13 mouse cellular contexts compared by ENCODE assay signal in genomic region chr4:141572668-141573358, GRCm38 (mm10). TPM values are rescaled to one million over a fixed set of nuclear protein-coding genes. Genes with fewer than 3 reads are reported as not detected.
A peak's percentile ranks its signal among the peaks of the same experiment; 100 is the strongest.
DNase-seq lines count a peak whose midpoint lies in the region; ATAC-seq lines count a peak whose summit lies in the region.
"Had no signal": no experiment of that assay in that cellular context is flagged by ENCODE, and none has a peak within 500 bp of the region (broad histone marks: within the 10 kb centered on the region; RNA-seq: fewer than 3 reads in every experiment).

No protein-coding gene starts in this region.

- no peak overlapping the region for H3K4me3 ChIP-seq in liver, embryonic 15.5 days (replicated peaks)
- no peak overlapping the region for H3K4me3 ChIP-seq in lung, embryonic 15.5 days

- ATAC-seq in liver, embryonic 15.5 days (ENCODE audit: insufficient read depth) = no peak
- no peak for ATAC-seq in lung, embryonic 15.5 days (ENCODE audit: borderline replicate concordance, extremely low read depth, low FRiP score, low TSS enrichment)
- no peak for ATAC-seq in megakaryocyte-erythroid progenitor cell, adult 5-6 weeks (replicated peaks; ENCODE audit: low FRiP score, low TSS enrichment, poor library complexity, severe bottlenecking)
- ATAC-seq: midbrain, embryonic 16.5 days had no signal

- H3K4me2 ChIP-seq in liver, embryonic 15.5 days = peak overlapping the region; percentile 25; the same call in 1 of the 2 replicates
- H3K4me2 ChIP-seq in lung, embryonic 15.5 days = no peak overlapping the region

- DNase-seq in adrenal gland, adult (ENCODE audit: inconsistent age in 2 of 2, low spot score in 1 of 2) = peak; percentile 42 to 75
- DNase-seq in adrenal gland, postnatal 14 days = no peak
- DNase-seq in liver = no peak
- no peak for DNase-seq in thymus, postnatal 4 days
- no peak for DNase-seq in right cerebral cortex, postnatal 14 days
- DNase-seq: cerebellum, adult 18-20 months; layer of hippocampus, postnatal 36 days; thymus, postnatal 25 days had no signal

- no peaks in the 10 kb centered on the region for H3K36me3 ChIP-seq in liver, embryonic 15.5 days (replicated peaks)
- peaks cover 15% of the 10 kb centered on the region for H3K36me3 ChIP-seq in lung, embryonic 15.5 days

- peak overlapping the region; percentile 64 for H3K27ac ChIP-seq in liver, embryonic 15.5 days (replicated peaks)
- peak overlapping the region; percentile 71 for H3K27ac ChIP-seq in lung, embryonic 15.5 days

- 41% methylated on average over 7 of the region's 7 CpGs for WGBS in liver, embryonic 15.5 days (ENCODE audit: insufficient replicate concordance)
- 71% methylated on average over 7 of the region's 7 CpGs for WGBS in lung, embryonic 15.5 days

- no peak overlapping the region for H3K9ac ChIP-seq in liver, embryonic 15.5 days
- H3K9ac ChIP-seq in lung, embryonic 15.5 days = no peak overlapping the region

- no peaks in the 10 kb centered on the region for H3K9me3 ChIP-seq in liver, embryonic 15.5 days (replicated peaks)
- H3K9me3 ChIP-seq in lung, embryonic 15.5 days = no peaks in the 10 kb centered on the region

- peaks cover 5% of the 10 kb centered on the region; the same call in 1 of the 2 replicates for H3K27me3 ChIP-seq in liver, embryonic 15.5 days
- H3K27me3 ChIP-seq in lung, embryonic 15.5 days = no peaks in the 10 kb centered on the region

- H3K4me1 ChIP-seq in liver, embryonic 15.5 days (replicated peaks) = peaks cover 17% of the 10 kb centered on the region
- H3K4me1 ChIP-seq in lung, embryonic 15.5 days = peaks cover 25% of the 10 kb centered on the region

RNA-seq across cellular contexts. Expression of gene Fblim1, which starts 33.1 kb away (rescaled TPM):
- 11.0 and 13.2 TPM in 2 replicates for total RNA-seq in adrenal gland, postnatal 14 days (2021)
- 1.7 and 1.9 TPM in 2 replicates for polyA plus RNA-seq in liver, embryonic 15.5 days (2015; fragmentation: Nextera tagmentation; extraction: Ambion mirVana)
- polyA plus RNA-seq in lung, embryonic 15.5 days (2015; fragmentation: Nextera tagmentation; extraction: Ambion mirVana) = 73.5 TPM in 2 replicates
- total RNA-seq in megakaryocyte-erythroid progenitor cell, adult 5-6 weeks (2014; fragmentation: Nextera tagmentation) = not detected in 2 replicates
- not detected in 2 replicates for total RNA-seq in megakaryocyte-erythroid progenitor cell, adult 5-6 weeks (2017)

RNA-seq across cellular contexts. Expression of gene Spen, which starts 34.4 kb away (rescaled TPM):
- total RNA-seq in adrenal gland, postnatal 14 days (2021) = 50.2 and 60.0 TPM in 2 replicates
- polyA plus RNA-seq in liver, embryonic 15.5 days (2015; fragmentation: Nextera tagmentation; extraction: Ambion mirVana) = 4.7 and 5.6 TPM in 2 replicates
- 9.1 and 10.3 TPM in 2 replicates for polyA plus RNA-seq in lung, embryonic 15.5 days (2015; fragmentation: Nextera tagmentation; extraction: Ambion mirVana)
- 64.2 and 81.5 TPM in 2 replicates for total RNA-seq in megakaryocyte-erythroid progenitor cell, adult 5-6 weeks (2014; fragmentation: Nextera tagmentation)
- 21.1 and 40.5 TPM in 2 replicates for total RNA-seq in megakaryocyte-erythroid progenitor cell, adult 5-6 weeks (2017)

RNA-seq across cellular contexts. Expression of gene Tmem82, which starts 45.6 kb away (rescaled TPM):
- total RNA-seq in adrenal gland, postnatal 14 days (2021) = 9.7 and 9.9 TPM in 2 replicates
- 4.4 and 4.6 TPM in 2 replicates for polyA plus RNA-seq in liver, embryonic 15.5 days (2015; fragmentation: Nextera tagmentation; extraction: Ambion mirVana)
- polyA plus RNA-seq in lung, embryonic 15.5 days (2015; fragmentation: Nextera tagmentation; extraction: Ambion mirVana) = 0.49 and 0.58 TPM in 2 replicates
- total RNA-seq in megakaryocyte-erythroid progenitor cell, adult 5-6 weeks (2014; fragmentation: Nextera tagmentation) = 0.37 TPM in 1 of 2 replicates, not detected in the other
- total RNA-seq in megakaryocyte-erythroid progenitor cell, adult 5-6 weeks (2017) = 0.52 and 0.57 TPM in 2 replicates

RNA-seq across cellular contexts. Expression of gene Slc25a34, which starts 50.8 kb away (rescaled TPM):
- 31.9 and 32.5 TPM in 2 replicates for total RNA-seq in adrenal gland, postnatal 14 days (2021)
- 0.07 TPM in 1 of 2 replicates, not detected in the other for polyA plus RNA-seq in liver, embryonic 15.5 days (2015; fragmentation: Nextera tagmentation; extraction: Ambion mirVana)
- polyA plus RNA-seq in lung, embryonic 15.5 days (2015; fragmentation: Nextera tagmentation; extraction: Ambion mirVana) = 0.05 and 0.09 TPM in 2 replicates
- not detected in 2 replicates for total RNA-seq in megakaryocyte-erythroid progenitor cell, adult 5-6 weeks (2014; fragmentation: Nextera tagmentation)
- 0.65 TPM in 1 of 2 replicates, not detected in the other for total RNA-seq in megakaryocyte-erythroid progenitor cell, adult 5-6 weeks (2017)
- polyA plus RNA-seq: forebrain, embryonic 11.5 days had no signal

Comparison
In these comparisons a context has a peak if more than half of its experiments do, and no peak if none do; other contexts are left out.
1. DNase-seq: peak in adrenal gland, adult (2 of 2); none in adrenal gland, postnatal 14 days (single experiment), liver (single experiment), thymus, postnatal 4 days (single experiment) and right cerebral cortex, postnatal 14 days (single experiment).
2. RNA of gene Fblim1, which starts 33.1 kb away (total RNA-seq): 11.0 to 13.2 TPM in adrenal gland, postnatal 14 days; not detected in megakaryocyte-erythroid progenitor cell, adult 5-6 weeks; every median in the first group is over 10 times any median in the second.